Mouse (Mus musculus): Measurements from ENCODE around the gene Hps4. TPM values are rescaled to one million over a fixed set of nuclear protein-coding genes. Genes with fewer than 3 reads are reported as not detected.

Gene Hps4
- polyA plus RNA-seq, 1 experiment from 2014 or later: 39.1 TPM

DNA sequence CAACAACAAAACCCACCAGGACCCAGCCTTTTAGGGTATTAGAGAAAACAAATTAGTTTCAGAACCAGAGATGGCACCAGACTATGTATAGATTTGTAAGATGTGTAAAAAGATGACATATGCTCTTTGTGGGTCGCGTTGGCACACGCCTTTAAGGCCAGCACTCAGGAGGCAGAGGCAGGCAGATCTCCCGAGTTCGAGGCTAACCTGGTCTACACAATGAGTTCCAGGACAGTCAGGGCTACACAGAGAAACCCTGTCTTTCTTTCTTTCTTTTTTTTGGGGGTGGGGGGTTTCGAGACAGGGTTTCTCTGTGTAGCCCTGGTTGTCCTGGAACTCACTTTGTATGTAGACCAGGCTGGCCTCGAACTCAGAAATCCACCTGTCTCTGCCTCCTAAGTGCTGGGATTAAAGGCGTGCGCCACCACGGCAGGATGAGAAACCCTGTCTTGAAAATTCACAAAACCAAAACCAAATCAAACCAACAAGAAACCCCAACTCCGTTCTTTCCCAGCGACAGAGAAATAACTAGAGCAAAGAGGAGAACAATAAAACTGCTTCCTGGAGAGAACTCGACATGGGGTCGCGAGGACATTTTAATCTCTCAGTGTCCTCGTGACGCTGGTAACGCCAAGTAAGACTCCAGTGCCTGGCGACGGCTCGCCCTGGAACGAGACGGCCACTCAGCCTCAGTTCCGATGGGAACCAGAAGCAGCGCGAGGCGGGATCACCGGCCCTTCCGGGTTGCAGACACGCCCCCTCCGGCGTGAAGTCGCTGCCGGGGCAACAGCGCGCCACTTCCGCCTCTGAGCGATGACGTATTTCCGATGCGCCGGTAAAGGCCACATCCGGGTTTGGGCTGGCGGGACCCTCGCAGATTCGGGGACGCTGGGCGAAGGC is 17.1 kb upstream of the Hps4 start, which contains the start of gene Tfip11:
Gene Tfip11, plus strand, starts transcription at position 813 of the 900 bp plus-strand sequence.
- no peaks in the 10 kb centered on the region for H3K27me3 ChIP-seq
- H3K4me2 ChIP-seq: peak within 1 kb of the TSS; percentile 79
- H3K9me3 ChIP-seq (replicated peaks): no peaks in the 10 kb centered on the region
- H3K36me3 ChIP-seq: peaks cover 33% of the 10 kb centered on the region
- H3K9ac ChIP-seq: peak within 1 kb of the TSS; percentile 86
- H3K27ac ChIP-seq: peak within 1 kb of the TSS; percentile 95
- peaks cover 31% of the 10 kb centered on the region for H3K4me1 ChIP-seq
- peak within 1 kb of the TSS; percentile 99 for H3K4me3 ChIP-seq (replicated peaks)
- 7% methylated on average over 48 of the region's 48 CpGs for WGBS
- ATAC-seq (replicated peaks; ENCODE audit: low FRiP score): peak; percentile 81

DNA sequence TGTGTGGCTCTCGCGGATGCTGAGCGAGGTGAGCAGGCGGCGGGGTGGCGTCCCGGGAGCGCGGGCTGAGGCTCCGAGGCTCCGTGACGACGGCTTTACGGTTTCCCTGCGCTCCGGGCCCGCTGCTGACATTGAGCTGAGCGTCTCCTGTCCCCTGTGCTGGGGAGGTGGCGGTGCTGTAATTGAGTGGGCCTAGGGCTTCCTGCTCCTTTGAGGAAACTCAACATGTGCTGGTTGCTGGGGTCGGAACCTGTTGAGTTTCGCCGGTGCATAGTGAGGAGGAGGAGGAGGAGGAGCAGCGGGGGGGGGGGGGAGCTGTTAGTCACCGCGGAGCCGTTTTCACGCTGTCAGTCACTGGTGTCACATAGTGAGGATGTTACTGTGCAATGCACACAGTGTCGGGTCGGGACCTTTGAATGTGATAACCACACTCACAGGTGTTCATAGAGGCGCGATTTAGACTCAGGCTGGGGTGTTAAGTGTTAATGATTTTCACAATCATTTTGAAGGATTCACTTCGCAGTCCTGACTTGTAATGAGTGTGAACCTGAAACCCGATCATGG is 16.4 kb upstream of the Hps4 start:
- Histone ChIP-seq H3K9ac (peak overlapping the region; percentile 86), H3K4me3 (replicated peaks) (peak overlapping the region; percentile 99), H3K27me3 (no peaks in the 10 kb centered on the region), H3K4me2 (peak overlapping the region; percentile 79), H3K36me3 (peaks cover 40% of the 10 kb centered on the region), H3K9me3 (replicated peaks) (no peaks in the 10 kb centered on the region), H3K27ac (peak overlapping the region; percentile 95), H3K4me1 (peaks cover 31% of the 10 kb centered on the region)
- WGBS: under 1% methylated on average over 31 of the region's 33 CpGs
- ATAC-seq (replicated peaks; ENCODE audit: low FRiP score): peak; percentile 54

- Histone ChIP-seq H3K36me3 (peaks cover 54% of the 10 kb centered on the region), H3K4me3 (replicated peaks) (no peak overlapping the region), H3K4me2 (no peak overlapping the region), H3K27ac (no peak overlapping the region), H3K27me3 (no peaks in the 10 kb centered on the region), H3K4me1 (peaks cover 31% of the 10 kb centered on the region), H3K9ac (no peak overlapping the region), H3K9me3 (replicated peaks) (no peaks in the 10 kb centered on the region)
- WGBS: 93% methylated on average over 15 of the region's 15 CpGs
- no peak for ATAC-seq (replicated peaks; ENCODE audit: low FRiP score)
Observed at GRCm38 (mm10) chr5:112327854-112328253, 15.0 kb upstream of the Hps4 start.

DNA sequence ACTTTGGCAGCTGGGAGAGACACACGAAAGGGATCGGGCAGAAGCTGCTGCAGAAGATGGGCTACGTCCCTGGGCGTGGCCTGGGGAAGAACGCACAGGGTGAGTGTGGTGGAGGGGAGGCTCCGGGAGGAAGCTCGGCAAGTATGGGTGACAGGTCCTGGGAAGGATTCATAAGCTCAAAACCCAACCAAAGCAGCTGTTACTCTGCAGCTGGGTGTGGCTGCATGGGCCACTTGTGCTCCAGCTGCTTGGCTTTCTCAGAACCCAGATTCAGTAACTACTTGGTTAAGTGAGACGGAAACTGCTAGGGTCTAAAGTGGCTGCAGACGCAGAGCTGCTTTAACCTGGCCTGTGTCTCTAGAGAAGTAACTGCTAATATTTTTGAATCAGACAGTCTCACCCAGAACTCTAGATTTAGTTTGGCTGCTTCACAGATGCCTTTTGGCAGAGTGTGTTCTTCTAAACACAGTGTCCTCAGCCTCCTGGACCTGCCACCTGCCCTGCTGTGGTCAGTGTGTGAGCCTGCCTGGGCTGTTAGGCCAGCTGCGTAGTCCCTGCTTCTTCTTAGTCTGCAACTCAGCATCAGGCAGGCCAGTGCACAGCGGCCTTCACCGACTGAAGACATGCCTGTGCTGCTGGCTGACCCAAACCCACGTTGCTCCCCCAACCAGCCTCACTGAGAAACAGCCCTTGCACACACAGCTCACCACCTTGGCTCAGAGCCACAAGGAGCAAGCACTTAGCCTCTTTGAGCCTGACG is 12.9 kb upstream of the Hps4 start:
- H3K36me3 ChIP-seq: peaks cover 75% of the 10 kb centered on the region
- H3K4me1 ChIP-seq: peaks cover 23% of the 10 kb centered on the region
- no peak overlapping the region for H3K4me3 ChIP-seq (replicated peaks)
- no peaks in the 10 kb centered on the region for H3K9me3 ChIP-seq (replicated peaks)
- H3K27me3 ChIP-seq: no peaks in the 10 kb centered on the region
- no peak for ATAC-seq (replicated peaks; ENCODE audit: low FRiP score)
- no peak overlapping the region for H3K27ac ChIP-seq
- WGBS: 91% methylated on average over 14 of the region's 14 CpGs
- H3K4me2 ChIP-seq: no peak overlapping the region
- no peak overlapping the region for H3K9ac ChIP-seq

GRCm38 (mm10) chr5:112335473-112335872 is 7.4 kb upstream of the Hps4 start:
- H3K27ac ChIP-seq: no peak overlapping the region
- no peak overlapping the region for H3K4me3 ChIP-seq (replicated peaks)
- H3K9ac ChIP-seq: no peak overlapping the region
- peaks cover 96% of the 10 kb centered on the region for H3K36me3 ChIP-seq
- H3K9me3 ChIP-seq (replicated peaks): no peaks in the 10 kb centered on the region
- no peaks in the 10 kb centered on the region for H3K4me1 ChIP-seq
- no peak for ATAC-seq (replicated peaks; ENCODE audit: low FRiP score)
- 23% methylated on average over 2 of the region's 2 CpGs for WGBS
- H3K4me2 ChIP-seq: no peak overlapping the region
- no peaks in the 10 kb centered on the region for H3K27me3 ChIP-seq

DNA sequence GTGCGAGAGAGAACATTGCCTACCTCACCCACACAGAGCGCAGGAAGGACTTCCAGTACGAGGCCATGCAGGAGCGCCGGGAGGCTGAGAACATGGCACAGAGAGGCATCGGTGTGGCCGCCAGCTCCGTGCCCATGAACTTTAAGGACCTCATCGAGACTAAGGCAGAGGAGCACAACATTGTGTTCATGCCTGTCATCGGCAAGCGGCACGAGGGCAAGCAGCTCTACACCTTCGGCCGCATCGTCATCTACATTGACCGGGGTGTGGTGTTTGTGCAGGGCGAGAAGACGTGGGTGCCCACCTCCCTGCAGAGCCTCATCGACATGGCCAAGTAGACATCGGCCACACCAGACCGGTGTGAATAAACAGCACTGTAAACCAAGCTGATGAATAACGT is 5.9 kb upstream of the Hps4 start:
- H3K9me3 ChIP-seq (replicated peaks): no peaks in the 10 kb centered on the region
- no peaks in the 10 kb centered on the region for H3K27me3 ChIP-seq
- H3K4me1 ChIP-seq: peaks cover 9% of the 10 kb centered on the region
- H3K9ac ChIP-seq: no peak overlapping the region
- peaks cover 87% of the 10 kb centered on the region for H3K36me3 ChIP-seq
- H3K4me3 ChIP-seq (replicated peaks): no peak overlapping the region
- 93% methylated on average over 22 of the region's 22 CpGs for WGBS
- ATAC-seq (replicated peaks; ENCODE audit: low FRiP score): no peak
- no peak overlapping the region for H3K27ac ChIP-seq
- no peak overlapping the region for H3K4me2 ChIP-seq

DNA sequence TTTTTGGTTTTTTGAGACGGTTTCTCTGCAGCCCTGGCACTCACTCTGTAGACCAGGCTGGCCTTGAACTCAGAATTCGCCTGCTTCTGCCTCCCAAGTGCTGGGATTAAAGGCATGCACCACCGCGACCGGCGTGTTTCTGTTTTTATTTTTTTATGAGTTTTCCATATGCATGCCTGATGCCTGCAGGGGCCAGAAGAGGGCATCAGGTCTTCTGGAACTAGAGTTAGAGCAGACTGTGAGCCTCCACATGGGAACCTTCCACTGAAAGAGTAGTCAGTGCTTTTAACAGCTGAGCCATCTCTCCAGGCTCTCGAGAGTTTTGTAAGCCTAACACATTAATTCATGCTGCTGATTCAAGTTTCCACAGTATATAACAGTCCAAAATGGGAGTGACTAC is 3.7 kb upstream of the Hps4 start:
- no peak overlapping the region for H3K4me3 ChIP-seq (replicated peaks)
- H3K27ac ChIP-seq: no peak overlapping the region
- no peak for ATAC-seq (replicated peaks; ENCODE audit: low FRiP score)
- H3K9me3 ChIP-seq (replicated peaks): no peaks in the 10 kb centered on the region
- H3K9ac ChIP-seq: no peak overlapping the region
- WGBS: 68% methylated on average over 7 of the region's 7 CpGs
- H3K4me2 ChIP-seq: no peak overlapping the region
- peaks cover 26% of the 10 kb centered on the region for H3K4me1 ChIP-seq
- peaks cover 65% of the 10 kb centered on the region for H3K36me3 ChIP-seq
- H3K27me3 ChIP-seq: no peaks in the 10 kb centered on the region

GRCm38 (mm10) chr5:112343205-112343595 is 317 bp downstream of the Hps4 start:
- WGBS: under 1% methylated on average over 17 of the region's 24 CpGs
- ATAC-seq (replicated peaks; ENCODE audit: low FRiP score): peak; percentile 70

DNA sequence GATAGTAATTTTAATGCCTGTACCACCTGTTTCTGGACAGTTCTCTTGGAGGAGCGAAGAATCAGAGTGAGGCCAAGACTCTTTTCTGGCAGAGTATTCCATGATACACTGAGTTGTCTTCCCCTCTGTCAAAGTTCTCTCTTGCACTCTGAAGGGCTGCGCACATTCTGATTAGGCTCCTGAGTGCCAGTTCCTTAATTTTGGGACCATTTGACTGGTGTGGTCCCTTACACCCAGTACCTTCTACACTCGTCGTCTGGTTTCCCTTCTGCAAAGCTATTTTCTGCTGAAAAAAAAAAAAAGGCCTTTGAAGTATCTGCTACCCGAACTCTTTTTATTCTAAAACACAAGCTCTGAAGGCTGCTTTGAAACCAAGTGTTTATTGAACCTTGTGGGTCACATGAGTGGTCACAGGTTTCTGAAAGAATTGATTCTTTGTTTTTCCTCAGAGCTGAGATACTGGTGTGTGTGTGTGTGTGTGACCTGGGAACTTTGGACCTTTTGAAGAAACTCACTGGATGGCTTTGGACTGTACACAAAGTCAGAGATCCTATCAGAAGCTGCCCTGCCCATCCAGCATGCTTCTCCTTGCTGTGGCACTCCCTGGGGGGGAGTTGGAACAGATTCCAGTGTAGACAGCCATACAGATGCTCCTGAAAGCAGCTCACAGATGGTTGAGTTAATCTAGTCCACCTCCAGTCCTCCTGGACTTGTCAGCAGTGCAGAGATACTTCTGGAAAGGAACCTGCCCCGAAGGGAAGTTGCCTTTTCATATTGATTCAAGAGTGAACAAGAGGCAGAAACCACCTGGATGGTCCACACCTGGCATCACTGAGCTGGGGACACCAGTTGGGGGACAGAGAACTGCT is 1.4 kb downstream of the Hps4 start:
- peaks cover 48% of the 10 kb centered on the region for H3K36me3 ChIP-seq
- no peak overlapping the region for H3K4me3 ChIP-seq (replicated peaks)
- H3K27ac ChIP-seq: no peak overlapping the region
- no peak for ATAC-seq (replicated peaks; ENCODE audit: low FRiP score)
- WGBS: 79% methylated on average over 6 of the region's 6 CpGs
- no peak overlapping the region for H3K4me2 ChIP-seq
- no peak overlapping the region for H3K9ac ChIP-seq
- H3K27me3 ChIP-seq: no peaks in the 10 kb centered on the region
- no peaks in the 10 kb centered on the region for H3K9me3 ChIP-seq (replicated peaks)
- H3K4me1 ChIP-seq: peaks cover 32% of the 10 kb centered on the region

More at GRCm38 (mm10) chr5:112343205-112343595, 317 bp downstream of the Hps4 start:
- Histone ChIP-seq H3K9ac (peak overlapping the region; percentile 75), H3K4me2 (peak overlapping the region; percentile 81), H3K4me1 (peaks cover 32% of the 10 kb centered on the region), H3K9me3 (replicated peaks) (no peaks in the 10 kb centered on the region), H3K4me3 (replicated peaks) (peak overlapping the region; percentile 73), H3K36me3 (peaks cover 48% of the 10 kb centered on the region), H3K27ac (peak overlapping the region; percentile 56; the same call in 1 of the 2 replicates), H3K27me3 (no peaks in the 10 kb centered on the region)

DNA sequence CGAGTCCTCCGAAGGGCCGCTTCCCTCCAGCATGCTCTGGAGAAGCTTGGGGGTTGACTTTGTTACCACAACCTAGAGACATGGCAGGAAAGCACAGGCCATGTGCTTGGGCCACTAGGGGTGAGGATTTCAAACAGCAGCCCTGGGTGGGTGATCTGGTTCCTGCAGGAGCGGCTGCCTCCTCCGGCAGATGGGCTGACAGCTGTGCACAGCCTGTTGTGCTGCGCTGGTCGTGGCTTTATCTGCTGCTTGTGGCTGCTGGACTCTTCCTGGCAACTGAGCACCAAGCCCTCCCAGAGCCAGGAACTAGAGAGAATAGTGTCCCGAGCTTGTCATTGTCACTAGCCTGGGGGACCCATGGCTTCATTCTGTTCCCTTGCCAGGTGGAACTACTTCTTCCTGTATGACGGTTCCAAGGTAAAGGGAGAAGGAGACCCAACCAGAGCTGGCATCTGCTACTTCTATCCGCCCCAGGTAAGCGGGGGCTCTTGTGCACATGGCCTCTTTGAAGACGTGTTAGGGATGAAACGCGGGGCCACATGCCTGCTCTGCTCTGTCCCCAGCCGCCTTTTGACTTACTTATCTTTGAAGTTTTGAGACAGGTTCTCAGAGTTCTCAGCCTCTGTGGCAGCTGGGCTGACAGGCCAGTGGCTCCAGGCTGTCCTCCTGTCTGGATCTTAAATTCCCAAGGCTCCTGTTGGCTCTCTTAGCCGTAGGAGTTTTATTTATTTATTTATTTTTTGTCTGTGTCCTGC is 3.5 kb downstream of the Hps4 start:
- H3K36me3 ChIP-seq: peaks cover 49% of the 10 kb centered on the region
- no peak overlapping the region for H3K4me2 ChIP-seq
- H3K27me3 ChIP-seq: no peaks in the 10 kb centered on the region
- no peak overlapping the region for H3K27ac ChIP-seq
- no peak overlapping the region for H3K9ac ChIP-seq
- no peak overlapping the region for H3K4me3 ChIP-seq (replicated peaks)
- no peaks in the 10 kb centered on the region for H3K9me3 ChIP-seq (replicated peaks)
- peaks cover 30% of the 10 kb centered on the region for H3K4me1 ChIP-seq
- 80% methylated on average over 16 of the region's 16 CpGs for WGBS
- ATAC-seq (replicated peaks; ENCODE audit: low FRiP score): no peak

DNA sequence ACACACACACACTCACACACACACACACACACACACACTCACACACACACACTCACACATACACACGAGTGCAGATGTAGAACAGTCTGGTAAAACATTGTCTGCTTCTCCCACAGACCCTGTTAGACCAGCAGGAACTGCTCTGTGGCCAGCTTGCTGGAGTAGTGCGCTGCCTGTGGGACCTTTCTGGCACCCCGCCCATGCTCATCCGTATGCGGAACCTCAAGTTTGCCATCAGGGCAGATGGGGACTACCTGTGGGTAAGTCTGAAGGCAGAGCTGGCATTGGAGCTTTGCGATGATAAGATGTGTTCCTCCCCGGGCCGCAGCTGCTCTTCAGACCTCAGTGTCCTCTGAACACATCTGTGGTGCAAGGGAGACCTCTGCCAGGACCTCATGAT is 6.3 kb downstream of the Hps4 start:
- no peak overlapping the region for H3K4me3 ChIP-seq (replicated peaks)
- no peak overlapping the region for H3K9ac ChIP-seq
- peaks cover 7% of the 10 kb centered on the region for H3K4me1 ChIP-seq
- peaks cover 77% of the 10 kb centered on the region for H3K36me3 ChIP-seq
- ATAC-seq (replicated peaks; ENCODE audit: low FRiP score): no peak
- H3K4me2 ChIP-seq: no peak overlapping the region
- no peaks in the 10 kb centered on the region for H3K27me3 ChIP-seq
- 92% methylated on average over 8 of the region's 8 CpGs for WGBS
- H3K27ac ChIP-seq: no peak overlapping the region
- H3K9me3 ChIP-seq (replicated peaks): no peaks in the 10 kb centered on the region

Measured in kidney, embryonic 15.5 days (tissue).